Mouse (Mus musculus) liver, postnatal 0 days (tissue): ENCODE results near the gene Zbtb9.

ENCODE experiments used
- CTCF ChIP-seq: sonication (generic); IDR thresholded peaks from 2 replicates; pipeline ENCODE4 v1.5.1; 2016; ENCODE audit warnings: antibody characterized with exemption, low read depth
- EP300 ChIP-seq: IDR thresholded peaks from 2 replicates; pipeline ENCODE4 v1.6.1; 2016; ENCODE audit warnings: antibody characterized with exemption, low read depth, mild to moderate bottlenecking

- TF ChIP-seq CTCF, result no peak
- TF ChIP-seq EP300, result no peak
Observed at GRCm38 (mm10) chr17:27028909-27029308, 55.9 kb downstream of the Zbtb9 start, which contains the start of gene Bak1.
